Mouse (Mus musculus) kidney, embryonic 14.5 days (tissue): ENCODE measurements around the gene Nt5c2. TPM values are rescaled to one million over a fixed set of nuclear protein-coding genes. Genes with fewer than 3 reads are reported as not detected.

ENCODE experiments used
- ATAC-seq: fragments of 200-750 bp; cut with Nextera tagmentation; 2 replicates; pipeline ENCODE4 v1.8.0; 2017; ENCODE audit warnings: moderate number of reproducible peaks, mild to moderate bottlenecking, moderate TSS enrichment, moderate library complexity; ENCODE audit not compliant: low FRiP score, low TSS enrichment
- H3K27ac ChIP-seq: fragments of 300-500 bp; sonication (generic); 2 replicates; pipeline ENCODE4 v1.5.1; 2014; ENCODE audit warnings: low read depth, mild to moderate bottlenecking, low read length, moderate library complexity, mixed read lengths
- H3K27me3 ChIP-seq: fragments of 300-500 bp; sonication (generic); 2 replicates; pipeline ENCODE4 v1.6.1; 2014; ENCODE audit warnings: mild to moderate bottlenecking, low read length; ENCODE audit not compliant: control insufficient read depth, insufficient read depth
- H3K36me3 ChIP-seq: fragments of 300-500 bp; sonication (generic); 2 replicates; pipeline ENCODE4 v1.6.1; 2014; ENCODE audit warnings: low read length, mixed read lengths; ENCODE audit not compliant: control insufficient read depth, insufficient read depth
- H3K4me1 ChIP-seq: fragments of 300-500 bp; sonication (generic); 2 replicates; pipeline ENCODE4 v1.6.1; 2014; ENCODE audit warnings: low read length, mixed read lengths; ENCODE audit not compliant: control insufficient read depth, insufficient read depth
- H3K4me2 ChIP-seq: fragments of 300-500 bp; sonication (generic); replicated peaks from 2 replicates; pipeline ENCODE4 v1.6.1; 2014; ENCODE audit warnings: low read depth, mild to moderate bottlenecking, low read length
- H3K4me3 ChIP-seq: fragments of 300-500 bp; sonication (generic); 2 replicates; pipeline ENCODE4 v1.5.1; 2014; ENCODE audit warnings: mild to moderate bottlenecking, low read length
- H3K9ac ChIP-seq: fragments of 300-500 bp; sonication (generic); 2 replicates; pipeline ENCODE4 v1.6.1; 2014; ENCODE audit warnings: low read depth, mild to moderate bottlenecking, low read length, moderate library complexity
- H3K9me3 ChIP-seq: fragments of 300-500 bp; sonication (generic); 2 replicates; pipeline ENCODE4 v1.6.1; 2016; ENCODE audit warnings: low read length; ENCODE audit not compliant: control insufficient read depth
- WGBS: fragments of 180-500 bp; shearing (Covaris S2); extraction: QIAGEN DNeasy Blood & Tissue Kit; methylation state at CpG from one replicate; pipeline ENCODE4 v1.1.7; 2014; 5-methylcytosine and 5-hydroxymethylcytosine counted together
- polyA plus RNA-seq: library from polyadenylated mRNA; unstranded; fragments of >200 nt; fragmentation: Nextera tagmentation; extraction: Ambion mirVana; gene quantifications from 2 replicates; pipeline ENCODE4 v1.2.1, GENCODE M21; 2014

Nt5c2 gene
- polyA plus RNA-seq, 1 experiment from 2014 or later: 80.2 TPM

GRCm38 (mm10) chr19:47046343-47046742, 31.4 kb upstream of the Nt5c2 start:
- 100% methylated on average over 1 of the region's 1 CpGs for WGBS

GRCm38 (mm10) chr19:47043608-47044007, 28.7 kb upstream of the Nt5c2 start:
- peaks cover 45% of the 10 kb centered on the region; the same call in 1 of the 2 replicates for H3K36me3 ChIP-seq

More at GRCm38 (mm10) chr19:47046343-47046742, 31.4 kb upstream of the Nt5c2 start:
- Histone ChIP-seq H3K9ac (no peak overlapping the region), H3K4me3 (no peak overlapping the region), H3K27me3 (no peaks in the 10 kb centered on the region), H3K9me3 (no peaks in the 10 kb centered on the region), H3K27ac (no peak overlapping the region), H3K4me2 (no peak overlapping the region), H3K36me3 (peaks cover 23% of the 10 kb centered on the region; the same call in 1 of the 2 replicates), H3K4me1 (peaks cover 12% of the 10 kb centered on the region)
- ATAC-seq: no peak

GRCm38 (mm10) chr19:47040720-47041473, 25.9 kb upstream of the Nt5c2 start:
- no peak overlapping the region for H3K9ac ChIP-seq
- 90% methylated on average over 3 of the region's 3 CpGs for WGBS

More at GRCm38 (mm10) chr19:47043608-47044007, 28.7 kb upstream of the Nt5c2 start:
- no peak for ATAC-seq
- no peaks in the 10 kb centered on the region for H3K27me3 ChIP-seq
- H3K9ac ChIP-seq: no peak overlapping the region
- no peak overlapping the region for H3K4me2 ChIP-seq
- H3K4me1 ChIP-seq: no peaks in the 10 kb centered on the region
- no peak overlapping the region for H3K27ac ChIP-seq
- no peak overlapping the region for H3K4me3 ChIP-seq
- H3K9me3 ChIP-seq: no peaks in the 10 kb centered on the region
- WGBS: 91% methylated on average over 3 of the region's 3 CpGs

GRCm38 (mm10) chr19:47036596-47036995, 21.6 kb upstream of the Nt5c2 start:
- peaks cover 67% of the 10 kb centered on the region for H3K36me3 ChIP-seq
- ATAC-seq: no peak
- no peaks in the 10 kb centered on the region for H3K4me1 ChIP-seq
- H3K9ac ChIP-seq: no peak overlapping the region
- no peak overlapping the region for H3K4me2 ChIP-seq
- WGBS: 90% methylated on average over 3 of the region's 3 CpGs
- no peaks in the 10 kb centered on the region for H3K9me3 ChIP-seq
- no peak overlapping the region for H3K27ac ChIP-seq
- no peaks in the 10 kb centered on the region for H3K27me3 ChIP-seq
- no peak overlapping the region for H3K4me3 ChIP-seq

More at GRCm38 (mm10) chr19:47040720-47041473, 25.9 kb upstream of the Nt5c2 start:
- Histone ChIP-seq H3K4me1 (no peaks in the 10 kb centered on the region), H3K27me3 (no peaks in the 10 kb centered on the region), H3K27ac (no peak overlapping the region), H3K9me3 (no peaks in the 10 kb centered on the region), H3K36me3 (peaks cover 52% of the 10 kb centered on the region), H3K4me3 (no peak overlapping the region), H3K4me2 (no peak overlapping the region)
- no peak for ATAC-seq

GRCm38 (mm10) chr19:47034916-47035315, 20.0 kb upstream of the Nt5c2 start:
- Histone ChIP-seq H3K4me2 (no peak overlapping the region), H3K4me3 (no peak overlapping the region), H3K9me3 (no peaks in the 10 kb centered on the region), H3K4me1 (no peaks in the 10 kb centered on the region), H3K27ac (no peak overlapping the region), H3K36me3 (peaks cover 53% of the 10 kb centered on the region), H3K27me3 (no peaks in the 10 kb centered on the region), H3K9ac (no peak overlapping the region)
- WGBS: 91% methylated on average over 4 of the region's 4 CpGs
- ATAC-seq: no peak

GRCm38 (mm10) chr19:47031770-47032169, 16.8 kb upstream of the Nt5c2 start:
- Histone ChIP-seq H3K9ac (no peak overlapping the region), H3K27me3 (no peaks in the 10 kb centered on the region), H3K27ac (no peak overlapping the region), H3K4me2 (no peak overlapping the region), H3K4me3 (no peak overlapping the region), H3K36me3 (peaks cover 31% of the 10 kb centered on the region; the same call in 1 of the 2 replicates), H3K4me1 (no peaks in the 10 kb centered on the region), H3K9me3 (no peaks in the 10 kb centered on the region)
- 93% methylated on average over 6 of the region's 6 CpGs for WGBS
- no peak for ATAC-seq

GRCm38 (mm10) chr19:47029796-47030195, 14.8 kb upstream of the Nt5c2 start:
- 74% methylated on average over 9 of the region's 9 CpGs for WGBS
- no peak overlapping the region for H3K9ac ChIP-seq
- no peaks in the 10 kb centered on the region for H3K27me3 ChIP-seq
- no peaks in the 10 kb centered on the region for H3K4me1 ChIP-seq
- H3K27ac ChIP-seq: no peak overlapping the region
- H3K9me3 ChIP-seq: no peaks in the 10 kb centered on the region
- no peak overlapping the region for H3K4me3 ChIP-seq
- no peak for ATAC-seq
- H3K36me3 ChIP-seq: peaks cover 18% of the 10 kb centered on the region; the same call in 1 of the 2 replicates
- no peak overlapping the region for H3K4me2 ChIP-seq

- H3K4me1 ChIP-seq: no peaks in the 10 kb centered on the region
- H3K9me3 ChIP-seq: no peaks in the 10 kb centered on the region
- H3K4me3 ChIP-seq: no peak overlapping the region
- no peak overlapping the region for H3K9ac ChIP-seq
- no peaks in the 10 kb centered on the region for H3K36me3 ChIP-seq
- no peaks in the 10 kb centered on the region for H3K27me3 ChIP-seq
- no peak for ATAC-seq
- no peak overlapping the region for H3K4me2 ChIP-seq
- H3K27ac ChIP-seq: no peak overlapping the region
- 82% methylated on average over 4 of the region's 4 CpGs for WGBS
These were observed 11.6 kb upstream of the Nt5c2 start for GRCm38 (mm10) chr19:47026513-47026912.

- Histone ChIP-seq H3K9me3 (no peaks in the 10 kb centered on the region), H3K27me3 (no peaks in the 10 kb centered on the region), H3K4me2 (no peak overlapping the region), H3K4me1 (no peaks in the 10 kb centered on the region), H3K27ac (no peak overlapping the region), H3K9ac (no peak overlapping the region), H3K4me3 (no peak overlapping the region), H3K36me3 (no peaks in the 10 kb centered on the region)
- 84% methylated on average over 10 of the region's 10 CpGs for WGBS
- no peak for ATAC-seq
These were observed 10.0 kb upstream of the Nt5c2 start for GRCm38 (mm10) chr19:47024954-47025353.
